Mouse (Mus musculus) cerebellum, adult 2 months (tissue): ENCODE results near the gene Iqcn.

Source experiments
- CTCF ChIP-seq: fragments of 200-500 bp; IDR thresholded peaks from 2 replicates; pipeline ENCODE4 v1.5.1; 2011; ENCODE audit warnings: low read depth, mild to moderate bottlenecking, control low read depth, low read length, moderate library complexity, borderline replicate concordance; ENCODE audit not compliant: insufficient read depth
- POLR2A ChIP-seq: fragments of 200-500 bp; IDR thresholded peaks from 2 replicates; pipeline ENCODE4 v1.6.1; 2011; ENCODE audit warnings: low read length, control low read depth, borderline replicate concordance; ENCODE audit not compliant: insufficient read depth

GRCm38 (mm10) chr8:70725792-70726447 is 22.7 kb downstream of the Iqcn start:
- no peak for TF ChIP-seq POLR2A
- TF ChIP-seq CTCF: no peak
